Mouse (Mus musculus) ES-E14 (cell line): ENCODE data around the gene Tff1. TPM values are rescaled to one million over a fixed set of nuclear protein-coding genes. Genes with fewer than 3 reads are reported as not detected.
A peak's percentile ranks its signal among the peaks of the same experiment; 100 is the strongest.

Experiments
- DNase-seq: peaks from one replicate; pipeline ENCODE4 v3.0.0-alpha.2; 2013; ENCODE audit warnings: low read depth, low spot score
- H3K27ac ChIP-seq: 2 replicates; pipeline ENCODE4 v1.5.1; 2012; ENCODE audit warnings: low read depth, mild to moderate bottlenecking, low read length, moderate library complexity, mixed read lengths; ENCODE audit not compliant: poor library complexity, insufficient read depth, severe bottlenecking
- H3K36me3 ChIP-seq: 2 replicates; pipeline ENCODE4 v1.6.1; 2012; ENCODE audit warnings: mild to moderate bottlenecking, low read length, moderate library complexity, mixed read lengths; ENCODE audit not compliant: control insufficient read depth, poor library complexity, insufficient read depth, severe bottlenecking
- H3K4me1 ChIP-seq, 2 experiments: fragments of 150-350 bp in 1 of 2; sonication (generic) in 1 of 2; 2 replicates each; pipeline ENCODE4 v1.6.1; 2012; ENCODE audit warnings: low read length in 2 of 2, mild to moderate bottlenecking in 1 of 2, mixed read lengths in 1 of 2; ENCODE audit not compliant: control insufficient read depth in 2 of 2, insufficient read depth in 2 of 2, poor library complexity in 1 of 2
- H3K4me3 ChIP-seq, 2 experiments: fragments of 150-350 bp in 1 of 2; sonication (generic) in 1 of 2; 2 replicates each; pipeline ENCODE4 v1.5.1; 2012; ENCODE audit warnings: low read length in 2 of 2, low read depth in 1 of 2, mild to moderate bottlenecking in 1 of 2, mixed read lengths in 1 of 2; ENCODE audit not compliant: insufficient read depth in 1 of 2, poor library complexity in 1 of 2, severe bottlenecking in 1 of 2
- H3K9ac ChIP-seq: 2 replicates; pipeline ENCODE4 v1.6.1; 2012; ENCODE audit warnings: low read depth, mild to moderate bottlenecking, low read length, mixed read lengths; ENCODE audit not compliant: poor library complexity, insufficient read depth, severe bottlenecking
- H3K9me3 ChIP-seq: fragments of 150-350 bp; sonication (generic); 2 replicates; pipeline ENCODE4 v1.6.1; 2012; ENCODE audit warnings: low read depth, mild to moderate bottlenecking, low read length; ENCODE audit not compliant: control insufficient read depth, insufficient read depth
- CHD2 ChIP-seq: IDR thresholded peaks from 2 replicates; pipeline ENCODE4 v1.6.1; 2014; ENCODE audit warnings: mild to moderate bottlenecking, low read depth, low read length, inconsistent platforms
- HCFC1 ChIP-seq: IDR thresholded peaks from 2 replicates; pipeline ENCODE4 v1.6.1; 2012; ENCODE audit warnings: low read length, inconsistent platforms, borderline replicate concordance; ENCODE audit not compliant: insufficient read depth
- MAFK ChIP-seq: IDR thresholded peaks from 2 replicates; pipeline ENCODE4 v1.6.1; 2014; ENCODE audit warnings: mild to moderate bottlenecking, low read depth, low read length, inconsistent platforms; ENCODE audit not compliant: insufficient read depth
- ZC3H11A ChIP-seq: IDR thresholded peaks from 2 replicates; pipeline ENCODE4 v1.6.1; 2012; ENCODE audit warnings: low read depth, mild to moderate bottlenecking, inconsistent platforms, low read length, borderline replicate concordance
- ZNF384 ChIP-seq: IDR thresholded peaks from 2 replicates; pipeline ENCODE4 v1.6.1; 2012; ENCODE audit warnings: low read depth, low read length, inconsistent platforms
- in situ Hi-C, 2 experiments: fragments of 600-800 bp; cut with MboI; formaldehyde crosslinking; loops; one replicate each; pipeline ENCODE4 v1.15.1; 2025; ENCODE audit warnings: low sequenced_read_pairs in 2 of 2, inconsistent platforms in 1 of 2; ENCODE audit not compliant: unreplicated experiment in 2 of 2
- total RNA-seq: library from RNA; depleted of rRNA; stranded (reverse); fragments of 300-350 nt; gene quantifications from 2 replicates; pipeline ENCODE4 v1.2.3, GENCODE M21; 2012

The Tff1 gene
- total RNA-seq, 1 experiment, result not detected

DNA sequence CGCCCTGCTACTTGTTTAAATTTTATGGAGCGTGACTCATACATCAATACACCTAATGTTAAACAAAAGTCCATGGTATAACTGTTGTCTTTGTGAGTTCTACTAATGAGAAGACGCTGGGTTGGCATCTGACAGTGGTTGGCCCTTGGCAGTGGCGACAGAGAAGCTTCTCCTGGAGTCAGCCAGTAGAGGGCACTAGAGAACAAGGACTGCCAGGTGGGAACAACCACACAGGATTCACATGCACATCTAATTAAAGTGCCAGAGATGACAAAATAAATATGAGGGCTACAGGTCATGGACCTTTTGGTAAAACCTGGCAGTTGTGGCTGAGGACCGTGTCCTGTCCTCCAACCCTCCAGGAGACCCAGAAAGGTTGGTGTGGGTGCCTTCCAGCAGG, 26.7 kb downstream of the Tff1 start:
- H3K4me1 ChIP-seq, result peaks cover 0 to 3% of the 10 kb centered on the region in 2 experiments; a peak in 1 of 4 replicates
- no peak overlapping the region for H3K4me3 ChIP-seq
- H3K9ac ChIP-seq, result no peak overlapping the region
- no peak overlapping the region for H3K27ac ChIP-seq
- no peaks in the 10 kb centered on the region for H3K36me3 ChIP-seq
- no peak for TF ChIP-seq MAFK
- peak; percentile 48; the same call in 1 of the 2 replicates for TF ChIP-seq ZC3H11A
- peak; percentile 49 for DNase-seq
- no peaks in the 10 kb centered on the region for H3K9me3 ChIP-seq
- in situ Hi-C loops, result no loop called here

DNA sequence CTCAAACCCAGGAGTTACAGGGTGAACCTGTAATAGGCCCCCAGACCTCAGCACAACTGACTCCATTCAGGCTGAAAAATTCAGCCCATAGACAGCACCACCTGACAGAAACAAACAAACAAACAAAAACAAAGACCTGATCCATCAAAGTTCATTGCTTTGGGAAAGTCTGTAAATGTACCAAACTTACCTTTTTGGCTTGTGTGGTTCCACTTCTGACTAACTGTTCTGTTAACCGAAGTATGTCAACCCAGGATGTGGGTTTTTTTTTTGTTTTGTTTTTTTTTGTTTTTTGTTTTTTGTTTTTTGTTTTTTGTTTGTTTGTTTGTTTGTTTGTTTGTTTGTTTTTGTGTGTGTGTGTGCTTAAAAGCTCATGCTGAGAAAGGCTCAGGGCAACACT, 28.3 kb downstream of the Tff1 start:
- Histone ChIP-seq H3K4me3 (no peak overlapping the region), H3K4me1 (peaks cover 0 to 3% of the 10 kb centered on the region in 2 experiments; a peak in 1 of 4 replicates), H3K27ac (no peak overlapping the region), H3K9ac (no peak overlapping the region), H3K36me3 (no peaks in the 10 kb centered on the region), H3K9me3 (no peaks in the 10 kb centered on the region)
- in situ Hi-C loops, result no loop called here
- no peak for DNase-seq
- TF ChIP-seq ZC3H11A, result no peak

DNA sequence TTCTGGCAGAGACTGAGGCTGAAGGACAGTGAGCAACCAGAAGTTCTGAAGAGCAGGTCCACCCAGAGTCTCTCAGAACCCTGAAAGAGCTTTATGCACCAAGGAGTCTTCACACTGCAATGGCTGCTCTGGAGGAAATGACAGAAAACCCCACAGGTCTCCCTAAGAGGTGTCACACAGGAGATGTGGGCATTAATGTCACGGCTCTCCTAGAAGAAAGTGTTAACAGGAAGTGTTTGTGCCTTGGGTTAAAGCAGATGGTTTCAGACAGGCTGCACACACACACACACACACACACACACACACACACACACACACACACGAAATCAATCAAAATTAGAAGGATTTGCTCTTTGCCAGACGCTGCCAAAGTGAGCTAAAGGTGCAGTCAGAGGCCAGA, 28.8 kb downstream of the Tff1 start:
- TF ChIP-seq MAFK (no peak), ZC3H11A (no peak), HCFC1 (no peak)
- Histone ChIP-seq H3K9ac (no peak overlapping the region), H3K4me3 (no peak overlapping the region), H3K27ac (no peak overlapping the region), H3K4me1 (peaks cover 0 to 3% of the 10 kb centered on the region in 2 experiments; a peak in 1 of 4 replicates), H3K36me3 (no peaks in the 10 kb centered on the region), H3K9me3 (no peaks in the 10 kb centered on the region)
- in situ Hi-C loops, result no loop called here
- DNase-seq, result no peak

DNA sequence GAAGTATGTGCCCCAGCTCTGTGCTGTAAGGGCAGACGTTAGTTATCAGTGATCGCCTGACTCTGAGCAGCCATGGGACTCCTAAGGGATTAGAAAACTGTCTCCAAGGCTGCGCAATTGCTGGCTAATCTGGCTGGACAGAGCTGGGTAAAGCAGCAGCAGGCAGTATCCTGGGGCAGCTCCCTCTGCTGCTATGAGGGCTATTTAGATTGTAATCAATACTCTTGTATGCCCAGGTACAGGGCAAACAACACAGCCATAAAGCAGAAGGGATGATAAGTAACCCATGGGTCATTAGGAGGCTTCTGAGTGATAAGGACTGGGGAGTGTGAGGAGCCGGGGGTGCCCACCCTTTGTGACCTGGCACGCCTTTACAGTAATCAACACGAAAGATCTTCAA, 30.2 kb downstream of the Tff1 start:
- no peak for DNase-seq
- in situ Hi-C loops, result no loop called here
- TF ChIP-seq HCFC1, result no peak
- no peak for TF ChIP-seq CHD2
- TF ChIP-seq ZNF384, result no peak
- TF ChIP-seq MAFK, result no peak
- TF ChIP-seq ZC3H11A, result no peak
- H3K9me3 ChIP-seq, result no peaks in the 10 kb centered on the region
- H3K4me1 ChIP-seq, result peaks cover 0 to 3% of the 10 kb centered on the region in 2 experiments; a peak in 1 of 4 replicates
- H3K27ac ChIP-seq, result no peak overlapping the region
- H3K36me3 ChIP-seq, result no peaks in the 10 kb centered on the region
- H3K9ac ChIP-seq, result no peak overlapping the region
- no peak overlapping the region for H3K4me3 ChIP-seq

DNA sequence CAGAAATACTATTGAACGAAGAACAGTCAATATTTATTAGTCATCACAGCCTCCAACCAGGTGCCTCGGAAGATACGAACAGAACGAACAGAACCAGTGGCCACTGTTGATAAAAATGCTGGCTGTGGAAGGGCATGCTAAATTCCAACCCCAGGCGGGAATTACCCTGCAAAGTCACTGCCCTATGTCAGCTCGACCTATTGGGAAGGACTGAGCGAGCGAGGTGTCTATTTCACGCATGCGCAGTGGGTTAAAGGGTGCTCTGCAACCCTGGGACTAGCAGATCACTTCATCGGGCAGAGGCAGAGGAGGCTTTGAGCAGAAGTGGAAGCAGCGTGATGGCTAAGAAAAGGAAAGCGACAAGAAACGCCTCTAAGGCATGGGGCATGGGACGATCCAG, 31.3 kb downstream of the Tff1 start:
- Histone ChIP-seq H3K4me3 (peak overlapping the region in 1 of 2 experiments; percentile 37; a peak in 1 of 4 replicates), H3K9ac (no peak overlapping the region), H3K9me3 (no peaks in the 10 kb centered on the region), H3K27ac (no peak overlapping the region), H3K4me1 (peaks cover 0 to 3% of the 10 kb centered on the region in 2 experiments; a peak in 1 of 4 replicates), H3K36me3 (no peaks in the 10 kb centered on the region)
- no peak for TF ChIP-seq ZC3H11A
- no peak for TF ChIP-seq MAFK
- DNase-seq, result no peak
- in situ Hi-C loops, result no loop called here
